Mouse (Mus musculus) heart, adult 2 months (tissue): ENCODE measurements at regions not wholly inside any gene's neighbourhood (a gene's known extent, or its start where the extent isn't known, plus 50 kb on each side); places are given as distances from the start of the nearest gene placed in this dataset.

Source experiments
- CTCF ChIP-seq: fragments of 200-600 bp; IDR thresholded peaks from 2 replicates; pipeline ENCODE4 v1.8.1; 2022; ENCODE audit warnings: antibody characterized with exemption, mild to moderate bottlenecking, moderate library complexity
- EP300 ChIP-seq: fragments of 200-500 bp; IDR thresholded peaks from 2 replicates; pipeline ENCODE4 v1.6.1; 2011; ENCODE audit warnings: low read depth, low read length, control low read depth; ENCODE audit not compliant: insufficient read depth
- POLR2A ChIP-seq: fragments of 200-500 bp; IDR thresholded peaks from 2 replicates; pipeline ENCODE4 v1.6.1; 2011; ENCODE audit warnings: mild to moderate bottlenecking, low read depth, low read length, control low read depth; ENCODE audit not compliant: insufficient read depth

- TF ChIP-seq CTCF (no peak), POLR2A (no peak), EP300 (no peak)
Observed at GRCm38 (mm10) chr16:24326571-24326970, 66.7 kb upstream of the Lpp start.
